Mouse (Mus musculus): ENCODE data around the gene Hspe1.
"Not testable (repeated sequence)": the region's sequence is repeated elsewhere in the genome, so short reads cannot be mapped to it uniquely, and the experiment has no call there.

Gene Hspe1

GRCm38 (mm10) chr1:55085781-55086366 is 2.1 kb upstream of the Hspe1 start:
- DNase-seq (ENCODE audit: low read depth), result no peak

DNA sequence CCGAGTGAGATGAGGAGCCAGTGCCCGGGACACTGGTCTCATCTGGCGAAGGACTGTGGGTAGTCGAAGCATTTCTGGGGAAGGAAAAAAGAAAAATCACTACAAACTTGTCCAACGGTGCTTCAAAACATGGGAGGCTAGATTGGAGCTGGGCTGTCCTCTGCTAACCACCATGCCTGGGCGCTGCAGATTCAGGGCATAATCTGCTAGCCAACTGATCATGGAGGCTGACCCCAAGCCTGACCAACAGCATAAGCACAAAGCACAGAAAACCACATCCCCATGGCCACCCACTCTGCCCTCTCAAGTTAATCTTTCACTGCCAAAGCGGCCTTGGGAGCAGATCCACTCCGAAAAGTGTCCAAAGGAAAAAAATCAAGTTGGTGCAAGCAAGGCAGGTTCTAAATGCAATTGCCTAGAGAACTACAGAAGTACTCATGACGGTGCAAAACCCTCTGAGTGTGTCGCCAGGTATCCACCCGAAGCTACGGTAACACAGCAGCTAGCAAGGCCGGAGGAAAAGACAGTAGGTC is 998 bp upstream of the Hspe1 start:
- DNase-seq (ENCODE audit: low read depth), result peak; percentile 46

GRCm38 (mm10) chr1:55087401-55087904 is 479 bp upstream of the Hspe1 start:
- DNase-seq (ENCODE audit: low read depth), result no peak

GRCm38 (mm10) chr1:55088611-55089497 is 922 bp downstream of the Hspe1 start:
- no peak for DNase-seq (ENCODE audit: low read depth)

- no peak for DNase-seq (ENCODE audit: low read depth)
Observed at GRCm38 (mm10) chr1:55089498-55090064, 1.6 kb downstream of the Hspe1 start.

- no peak for DNase-seq (ENCODE audit: low read depth)
Observed at GRCm38 (mm10) chr1:55092056-55092455, 4.1 kb downstream of the Hspe1 start.

DNA sequence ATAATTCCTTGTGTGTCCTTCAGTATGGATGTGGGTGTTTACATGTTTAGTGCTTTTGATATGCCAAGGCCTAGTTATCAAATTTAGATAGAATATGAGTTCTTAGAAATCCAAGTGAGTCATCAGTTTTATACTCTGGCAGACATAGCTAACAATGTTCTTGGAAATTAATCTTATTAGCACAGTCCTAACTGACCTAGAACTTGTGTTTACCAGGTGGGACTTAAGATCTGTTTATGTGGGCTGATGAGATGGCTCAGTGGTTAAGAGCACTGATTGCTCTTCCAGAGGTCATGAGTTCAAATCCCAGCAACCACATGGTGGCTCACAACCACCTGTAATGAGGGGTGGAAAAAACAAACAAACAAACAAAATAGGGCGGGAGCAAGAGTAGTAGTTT is 4.5 kb downstream of the Hspe1 start:
- DNase-seq (ENCODE audit: low read depth), result no peak

GRCm38 (mm10) chr1:55106919-55107585 is 19.1 kb downstream of the Hspe1 start:
- DNase-seq (ENCODE audit: low read depth), result no peak

GRCm38 (mm10) chr1:55107644-55108043 is 19.7 kb downstream of the Hspe1 start:
- no peak for DNase-seq (ENCODE audit: low read depth)

DNA sequence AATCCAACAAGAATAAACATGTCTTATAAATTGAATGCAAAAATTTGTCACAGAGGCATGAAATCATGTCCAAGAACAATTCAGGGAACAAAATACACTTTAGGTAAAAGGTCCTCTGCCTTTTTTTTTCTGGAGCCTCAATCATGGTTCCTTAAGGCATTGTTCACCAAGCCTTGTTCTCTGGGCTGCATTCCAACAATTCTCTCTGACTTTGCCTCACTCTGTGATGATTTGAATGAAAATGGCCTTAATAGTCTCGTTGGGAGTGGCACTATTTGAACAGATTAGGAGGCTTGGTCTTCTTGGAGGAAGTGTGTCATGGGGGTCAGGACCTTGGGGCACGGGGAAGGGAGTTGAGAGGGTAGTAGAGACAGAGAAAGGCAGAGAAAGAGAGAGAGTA is 20.5 kb downstream of the Hspe1 start:
- DNase-seq (ENCODE audit: low read depth), result peak; percentile 23

- no peak for DNase-seq (ENCODE audit: low read depth)
Observed at GRCm38 (mm10) chr1:55109066-55109766, 21.3 kb downstream of the Hspe1 start.

DNA sequence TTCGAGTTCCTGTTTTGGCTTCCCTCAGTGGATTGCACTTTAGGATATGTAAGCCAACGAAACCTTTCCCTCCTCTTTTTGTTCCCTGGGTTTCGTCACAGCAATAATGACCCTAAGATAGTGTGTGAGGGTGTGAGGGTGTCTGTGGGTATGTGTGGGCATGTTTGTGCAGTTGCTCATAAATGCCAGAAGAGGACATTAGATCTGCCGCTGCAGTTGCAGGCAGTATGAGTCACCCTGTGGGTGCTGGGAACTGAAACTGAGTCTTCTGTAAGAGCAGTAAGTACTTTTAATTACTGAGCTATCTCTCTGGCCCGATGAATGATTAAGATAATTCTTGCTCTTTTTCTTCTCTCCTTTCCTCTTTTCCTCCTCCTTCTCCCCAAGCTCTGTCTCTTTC is 35.1 kb downstream of the Hspe1 start:
- DNase-seq (ENCODE audit: low read depth), result no peak

GRCm38 (mm10) chr1:55123561-55123960 is 35.6 kb downstream of the Hspe1 start:
- DNase-seq (ENCODE audit: low read depth), result no peak

DNA sequence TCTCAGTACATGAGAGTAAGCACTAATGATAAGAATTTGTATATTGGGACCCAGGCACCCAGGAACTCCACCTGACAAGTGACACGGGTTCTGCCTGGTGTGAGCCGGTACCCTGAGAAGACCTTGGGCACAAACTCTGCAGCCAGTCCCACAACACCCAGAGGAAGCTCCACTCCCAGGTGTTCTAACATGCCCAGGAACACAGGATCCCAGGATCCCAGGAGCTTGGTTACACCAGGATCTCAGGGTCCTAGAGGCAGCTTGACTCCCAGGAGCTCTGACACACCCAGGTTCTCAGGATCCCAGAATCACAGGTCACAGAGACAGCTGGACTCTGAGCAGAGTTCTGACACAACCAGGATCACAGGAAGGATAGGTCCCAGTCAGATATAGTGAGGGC is 36.2 kb downstream of the Hspe1 start:
- DNase-seq (ENCODE audit: low read depth), result not testable (repeated sequence)

DNA sequence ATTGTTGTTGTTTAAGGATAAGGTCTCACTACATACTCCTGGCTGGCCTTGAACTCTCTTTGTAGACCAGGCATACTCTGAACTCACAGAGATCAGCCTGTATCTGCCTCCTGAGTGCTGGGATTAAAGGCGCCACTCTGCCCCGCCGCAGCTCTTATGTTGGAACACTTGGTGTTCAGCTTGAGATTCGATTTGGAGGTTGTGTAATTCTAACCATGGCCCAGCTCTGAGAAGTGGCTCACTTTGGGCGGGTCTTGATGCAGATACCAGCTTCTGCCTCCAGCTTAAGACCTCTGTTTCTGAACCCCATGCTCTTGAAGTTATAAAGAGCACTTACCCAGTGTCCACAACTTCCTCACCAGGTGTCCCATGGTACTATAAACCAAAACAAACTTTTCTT is 41.8 kb downstream of the Hspe1 start:
- DNase-seq (ENCODE audit: low read depth), result no peak

DNA sequence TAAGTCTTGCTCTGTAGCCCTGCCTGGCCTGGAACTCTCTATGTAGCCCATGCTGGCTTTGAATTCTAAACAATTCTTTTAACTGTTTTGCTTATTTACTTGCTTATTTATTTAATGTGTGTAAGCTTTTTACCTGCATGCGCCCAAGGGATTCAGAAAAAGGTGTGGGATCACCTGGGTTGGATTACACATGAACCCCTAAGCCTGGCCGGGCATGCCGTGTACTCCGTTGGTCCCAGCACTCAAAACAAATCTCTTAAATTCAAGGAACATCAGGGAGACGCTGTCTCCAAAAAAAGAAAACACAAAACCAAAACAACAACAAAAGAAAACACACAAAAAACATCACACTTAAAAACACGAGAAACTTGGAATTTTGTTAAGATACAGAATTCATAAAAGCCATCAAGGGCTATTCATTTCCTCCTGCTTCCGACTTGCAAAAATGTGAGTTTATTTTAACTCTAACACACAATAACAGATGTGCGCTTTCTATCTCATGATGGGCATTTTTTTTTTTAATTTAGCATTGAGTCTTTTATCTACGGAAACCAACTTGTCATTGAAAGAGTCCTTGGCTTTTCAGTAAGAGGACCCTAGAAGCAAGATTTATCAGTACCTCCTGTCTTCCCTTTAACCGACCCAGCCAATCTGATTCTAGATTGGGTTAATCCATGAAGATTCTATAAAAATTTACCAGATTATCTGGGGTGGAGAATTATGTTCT is 42.4 kb downstream of the Hspe1 start:
- no peak for DNase-seq (ENCODE audit: low read depth)

GRCm38 (mm10) chr1:55130943-55131401 is 43.0 kb downstream of the Hspe1 start, which contains the start of gene Mob4:
Mob4 (plus strand) TSS chr1:55131231.
- DNase-seq (ENCODE audit: low read depth), result peak; percentile 96

- peak; percentile 51 for DNase-seq (ENCODE audit: low read depth)
Observed at GRCm38 (mm10) chr1:55131424-55132014, 43.6 kb downstream of the Hspe1 start.

DNA sequence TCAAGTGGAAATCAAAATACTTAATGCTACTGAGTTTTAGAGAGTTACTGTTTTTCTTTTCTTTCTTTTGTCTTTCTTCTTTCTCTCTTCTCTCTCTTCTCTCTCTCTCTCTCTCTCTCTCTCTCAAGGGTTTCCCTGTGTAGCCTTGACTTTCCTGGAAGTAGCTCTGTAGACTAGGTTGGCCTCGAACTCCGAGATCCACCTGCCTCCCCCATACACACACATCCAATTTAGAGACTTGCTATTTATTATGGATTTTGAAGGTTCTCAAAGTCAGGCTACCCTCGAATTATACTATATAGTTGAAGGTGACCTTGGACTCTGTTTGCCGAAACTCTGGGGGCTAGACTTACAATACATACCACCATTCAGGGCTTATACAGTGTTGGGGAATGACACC is 44.4 kb downstream of the Hspe1 start:
- DNase-seq (ENCODE audit: low read depth), result no peak

DNA sequence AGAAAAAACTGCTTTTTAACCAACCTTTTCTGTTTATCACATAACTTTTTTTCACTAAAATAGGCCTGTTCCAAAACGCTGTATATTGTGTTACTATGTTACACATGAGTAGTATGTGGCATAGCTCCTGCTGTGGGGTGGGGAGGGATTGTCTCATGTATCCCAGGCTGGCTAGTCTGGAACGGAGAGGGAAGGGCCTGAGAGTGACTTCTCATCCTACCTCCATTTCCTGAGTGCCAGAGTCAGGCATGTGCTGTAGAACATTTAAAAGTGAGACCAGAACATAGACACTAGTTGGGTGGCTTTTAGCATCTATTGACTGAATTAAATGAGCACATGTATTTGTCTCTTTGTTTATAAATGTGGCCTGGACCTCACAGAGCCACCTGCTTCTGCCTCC is 45.2 kb downstream of the Hspe1 start:
- no peak for DNase-seq (ENCODE audit: low read depth)

Measured in NIH3T3 (cell line).